Mouse (Mus musculus): ENCODE data around the gene Extl1. TPM values are rescaled to one million over a fixed set of nuclear protein-coding genes. Genes with fewer than 3 reads are reported as not detected.

Gene Extl1
- polyA plus RNA-seq, 1 experiment from 2014 or later: 0.36 TPM

GRCm38 (mm10) chr4:134357461-134357771 is 26.2 kb downstream of the Extl1 start:
- Histone ChIP-seq H3K4me3 (no peak overlapping the region), H3K4me2 (peak overlapping the region; percentile 45), H3K27ac (no peak overlapping the region), H3K27me3 (replicated peaks) (peaks cover 53% of the 10 kb centered on the region), H3K9ac (no peak overlapping the region), H3K4me1 (peaks cover 10% of the 10 kb centered on the region), H3K36me3 (no peaks in the 10 kb centered on the region), H3K9me3 (replicated peaks) (no peaks in the 10 kb centered on the region)
- ATAC-seq: no peak
- WGBS (ENCODE audit: insufficient replicate concordance): 40% methylated on average over 17 of the region's 17 CpGs

- peaks cover 10% of the 10 kb centered on the region for H3K4me1 ChIP-seq
- H3K36me3 ChIP-seq: no peaks in the 10 kb centered on the region
- H3K4me2 ChIP-seq: peak overlapping the region; percentile 45
- no peak overlapping the region for H3K27ac ChIP-seq
- no peak overlapping the region for H3K9ac ChIP-seq
- WGBS (ENCODE audit: insufficient replicate concordance): 23% methylated on average over 22 of the region's 22 CpGs
- H3K27me3 ChIP-seq (replicated peaks): peaks cover 49% of the 10 kb centered on the region
- no peak for ATAC-seq
- H3K4me3 ChIP-seq: no peak overlapping the region; the same call in 1 of the 2 replicates
- no peaks in the 10 kb centered on the region for H3K9me3 ChIP-seq (replicated peaks)
These were observed 26.8 kb downstream of the Extl1 start for GRCm38 (mm10) chr4:134356591-134357460.

GRCm38 (mm10) chr4:134355841-134356452 is 27.7 kb downstream of the Extl1 start:
- H3K27me3 ChIP-seq (replicated peaks): peaks cover 49% of the 10 kb centered on the region
- H3K4me2 ChIP-seq: no peak overlapping the region
- WGBS (ENCODE audit: insufficient replicate concordance): 51% methylated on average over 16 of the region's 16 CpGs
- no peak overlapping the region for H3K9ac ChIP-seq
- no peaks in the 10 kb centered on the region for H3K9me3 ChIP-seq (replicated peaks)
- H3K4me3 ChIP-seq: no peak overlapping the region
- no peak for ATAC-seq
- H3K27ac ChIP-seq: no peak overlapping the region
- H3K36me3 ChIP-seq: no peaks in the 10 kb centered on the region
- H3K4me1 ChIP-seq: peaks cover 10% of the 10 kb centered on the region

GRCm38 (mm10) chr4:134353527-134354409 is 29.9 kb downstream of the Extl1 start:
- H3K4me1 ChIP-seq: peaks cover 10% of the 10 kb centered on the region
- H3K36me3 ChIP-seq: no peaks in the 10 kb centered on the region
- no peak overlapping the region for H3K9ac ChIP-seq
- H3K27ac ChIP-seq: no peak overlapping the region
- H3K4me3 ChIP-seq: no peak overlapping the region
- WGBS (ENCODE audit: insufficient replicate concordance): 24% methylated on average over 5 of the region's 5 CpGs
- no peak overlapping the region for H3K4me2 ChIP-seq
- H3K27me3 ChIP-seq (replicated peaks): peaks cover 32% of the 10 kb centered on the region
- H3K9me3 ChIP-seq (replicated peaks): no peaks in the 10 kb centered on the region
- no peak for ATAC-seq

- Histone ChIP-seq H3K4me1 (peaks cover 10% of the 10 kb centered on the region), H3K9me3 (replicated peaks) (no peaks in the 10 kb centered on the region), H3K4me2 (no peak overlapping the region), H3K27me3 (replicated peaks) (peaks cover 31% of the 10 kb centered on the region), H3K4me3 (no peak overlapping the region), H3K9ac (no peak overlapping the region), H3K27ac (no peak overlapping the region), H3K36me3 (no peaks in the 10 kb centered on the region)
- WGBS (ENCODE audit: insufficient replicate concordance): 74% methylated on average over 7 of the region's 7 CpGs
- ATAC-seq: no peak
These were observed 30.7 kb downstream of the Extl1 start for GRCm38 (mm10) chr4:134352929-134353328.

- H3K9ac ChIP-seq: no peak overlapping the region
- ATAC-seq: no peak
These were observed 31.4 kb downstream of the Extl1 start for GRCm38 (mm10) chr4:134352261-134352707.

GRCm38 (mm10) chr4:134351329-134352260 is 32.1 kb downstream of the Extl1 start:
- H3K27ac ChIP-seq: no peak overlapping the region

More at GRCm38 (mm10) chr4:134352261-134352707, 31.4 kb downstream of the Extl1 start:
- no peaks in the 10 kb centered on the region for H3K36me3 ChIP-seq
- WGBS (ENCODE audit: insufficient replicate concordance): 74% methylated on average over 12 of the region's 12 CpGs
- H3K27me3 ChIP-seq (replicated peaks): peaks cover 30% of the 10 kb centered on the region
- H3K4me3 ChIP-seq: no peak overlapping the region
- H3K4me1 ChIP-seq: peaks cover 4% of the 10 kb centered on the region
- no peak overlapping the region for H3K4me2 ChIP-seq
- H3K9me3 ChIP-seq (replicated peaks): no peaks in the 10 kb centered on the region
- no peak overlapping the region for H3K27ac ChIP-seq

GRCm38 (mm10) chr4:134350641-134351040 is 33.0 kb downstream of the Extl1 start:
- ATAC-seq: no peak
- no peak overlapping the region for H3K27ac ChIP-seq
- WGBS (ENCODE audit: insufficient replicate concordance): 61% methylated on average over 6 of the region's 6 CpGs
- H3K27me3 ChIP-seq (replicated peaks): peaks cover 35% of the 10 kb centered on the region
- no peak overlapping the region for H3K9ac ChIP-seq
- H3K36me3 ChIP-seq: no peaks in the 10 kb centered on the region
- H3K4me1 ChIP-seq: no peaks in the 10 kb centered on the region
- no peaks in the 10 kb centered on the region for H3K9me3 ChIP-seq (replicated peaks)
- no peak overlapping the region for H3K4me2 ChIP-seq
- H3K4me3 ChIP-seq: no peak overlapping the region

More at GRCm38 (mm10) chr4:134351329-134352260, 32.1 kb downstream of the Extl1 start:
- Histone ChIP-seq H3K36me3 (no peaks in the 10 kb centered on the region), H3K4me1 (no peaks in the 10 kb centered on the region), H3K4me2 (no peak overlapping the region), H3K9me3 (replicated peaks) (no peaks in the 10 kb centered on the region), H3K27me3 (replicated peaks) (peaks cover 34% of the 10 kb centered on the region), H3K9ac (no peak overlapping the region), H3K4me3 (no peak overlapping the region)
- 43% methylated on average over 18 of the region's 18 CpGs for WGBS (ENCODE audit: insufficient replicate concordance)
- ATAC-seq: no peak

- ATAC-seq: no peak
- Histone ChIP-seq H3K9me3 (replicated peaks) (no peaks in the 10 kb centered on the region), H3K4me3 (no peak overlapping the region), H3K4me1 (no peaks in the 10 kb centered on the region), H3K4me2 (no peak overlapping the region), H3K27me3 (replicated peaks) (peaks cover 39% of the 10 kb centered on the region), H3K9ac (no peak overlapping the region), H3K27ac (no peak overlapping the region), H3K36me3 (no peaks in the 10 kb centered on the region)
- 71% methylated on average over 7 of the region's 7 CpGs for WGBS (ENCODE audit: insufficient replicate concordance)
These were observed 33.8 kb downstream of the Extl1 start for GRCm38 (mm10) chr4:134349829-134350228.

GRCm38 (mm10) chr4:134348545-134348944 is 35.1 kb downstream of the Extl1 start:
- H3K4me2 ChIP-seq: no peak overlapping the region
- H3K4me1 ChIP-seq: 0 out of 2 replicates have a peak, but pooled peaks cover 4% of the 10 kb centered on the region
- peaks cover 51% of the 10 kb centered on the region for H3K27me3 ChIP-seq (replicated peaks)
- no peak for ATAC-seq
- H3K27ac ChIP-seq: no peak overlapping the region
- no peak overlapping the region for H3K9ac ChIP-seq
- H3K9me3 ChIP-seq (replicated peaks): no peaks in the 10 kb centered on the region
- H3K36me3 ChIP-seq: no peaks in the 10 kb centered on the region
- H3K4me3 ChIP-seq: no peak overlapping the region
- 68% methylated on average over 5 of the region's 5 CpGs for WGBS (ENCODE audit: insufficient replicate concordance)

GRCm38 (mm10) chr4:134348078-134348477 is 35.6 kb downstream of the Extl1 start:
- Histone ChIP-seq H3K9me3 (replicated peaks) (no peaks in the 10 kb centered on the region), H3K4me1 (peaks cover 8% of the 10 kb centered on the region), H3K4me2 (no peak overlapping the region), H3K27ac (no peak overlapping the region), H3K36me3 (no peaks in the 10 kb centered on the region), H3K9ac (no peak overlapping the region), H3K27me3 (replicated peaks) (peaks cover 56% of the 10 kb centered on the region), H3K4me3 (no peak overlapping the region)
- no peak for ATAC-seq
- WGBS (ENCODE audit: insufficient replicate concordance): 63% methylated on average over 11 of the region's 11 CpGs

All from liver, embryonic 12.5 days (tissue).